Mouse (Mus musculus) hematopoietic stem cell, adult 5-6 weeks (primary cell): ENCODE measurements around the gene Anapc5. TPM values are rescaled to one million over a fixed set of nuclear protein-coding genes. Genes with fewer than 3 reads are reported as not detected.

ENCODE experiments used
- ATAC-seq, 2 experiments: fragments of 125-278 bp in 1 of 2; replicated peaks in 1 of 2; 2 replicates each; pipeline ENCODE4 v1.8.0; 2016 to 2017; ENCODE audit warnings: inconsistent platforms in 2 of 2, mild to moderate bottlenecking in 2 of 2, moderate number of reproducible peaks in 2 of 2, low read depth in 1 of 2, moderate TSS enrichment in 1 of 2; ENCODE audit not compliant: low FRiP score in 2 of 2, poor library complexity in 2 of 2, severe bottlenecking in 2 of 2, insufficient read depth in 1 of 2, low TSS enrichment in 1 of 2
- total RNA-seq: library from RNA; stranded (forward); fragments of 172-1452, 232-1000 nt; gene quantifications from 2 replicates; pipeline ENCODE4 v1.2.3, GENCODE M21; 2017

Gene Anapc5
- total RNA-seq, 1 experiment from 2014 or later, result 311 TPM

DNA sequence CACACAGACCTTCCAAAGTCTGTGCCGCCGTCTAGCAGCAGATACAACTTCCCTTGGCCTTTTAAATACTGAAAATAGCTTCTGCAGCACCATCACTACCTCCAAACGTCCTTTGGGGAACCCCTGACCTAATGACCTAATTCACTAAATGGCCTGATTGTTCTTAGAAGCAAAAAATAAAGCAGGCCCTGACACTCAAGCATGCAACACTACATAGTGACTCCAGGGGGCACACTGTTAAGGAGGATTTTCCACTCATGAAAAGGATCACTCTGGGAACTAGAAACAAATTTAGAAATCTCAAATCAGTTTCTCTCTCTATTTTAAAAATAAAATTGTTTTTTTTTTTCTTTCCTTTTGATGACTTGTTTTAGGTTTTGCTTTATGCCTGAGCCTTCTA is 15.6 kb downstream of the Anapc5 start:
- ATAC-seq, result no peak

DNA sequence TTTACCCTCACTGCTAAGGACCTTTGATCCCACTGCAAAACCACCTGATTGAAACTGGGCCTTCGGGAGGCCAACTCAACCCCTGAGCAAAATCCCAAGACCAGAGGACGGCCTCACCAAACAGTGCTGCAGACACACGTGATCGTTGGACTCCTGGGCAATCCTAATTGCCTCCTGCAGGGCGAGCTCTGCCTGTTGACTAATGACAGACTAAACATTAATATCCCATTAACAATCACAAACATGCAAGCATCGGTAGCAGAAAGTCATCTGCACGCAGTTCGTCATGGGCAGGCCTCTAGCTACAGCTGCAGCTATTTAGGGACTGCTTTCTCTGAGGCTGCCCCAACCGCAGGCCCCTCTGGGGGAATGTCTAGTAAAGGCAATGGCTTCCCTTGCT is 18.4 kb downstream of the Anapc5 start:
- ATAC-seq, result no peak

DNA sequence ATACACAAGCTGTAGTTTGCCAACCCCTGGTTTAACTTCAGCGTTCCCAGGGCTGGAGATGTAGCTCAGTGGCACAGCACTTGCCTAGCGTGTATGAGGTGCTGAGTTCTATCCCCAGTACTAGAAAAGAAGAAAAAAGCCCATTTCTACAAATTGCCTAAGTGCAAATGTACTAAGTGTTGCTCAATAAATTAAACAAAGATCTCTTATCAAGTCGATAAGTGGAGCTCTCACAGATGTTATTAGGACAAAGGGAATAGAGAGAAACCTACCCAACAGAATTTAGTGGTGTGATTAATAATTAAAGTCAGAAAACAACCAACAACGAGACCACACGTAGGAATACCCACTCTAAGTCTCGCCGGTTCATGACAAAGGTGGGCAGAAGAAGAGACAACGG is 19.5 kb downstream of the Anapc5 start:
- no peak for ATAC-seq

DNA sequence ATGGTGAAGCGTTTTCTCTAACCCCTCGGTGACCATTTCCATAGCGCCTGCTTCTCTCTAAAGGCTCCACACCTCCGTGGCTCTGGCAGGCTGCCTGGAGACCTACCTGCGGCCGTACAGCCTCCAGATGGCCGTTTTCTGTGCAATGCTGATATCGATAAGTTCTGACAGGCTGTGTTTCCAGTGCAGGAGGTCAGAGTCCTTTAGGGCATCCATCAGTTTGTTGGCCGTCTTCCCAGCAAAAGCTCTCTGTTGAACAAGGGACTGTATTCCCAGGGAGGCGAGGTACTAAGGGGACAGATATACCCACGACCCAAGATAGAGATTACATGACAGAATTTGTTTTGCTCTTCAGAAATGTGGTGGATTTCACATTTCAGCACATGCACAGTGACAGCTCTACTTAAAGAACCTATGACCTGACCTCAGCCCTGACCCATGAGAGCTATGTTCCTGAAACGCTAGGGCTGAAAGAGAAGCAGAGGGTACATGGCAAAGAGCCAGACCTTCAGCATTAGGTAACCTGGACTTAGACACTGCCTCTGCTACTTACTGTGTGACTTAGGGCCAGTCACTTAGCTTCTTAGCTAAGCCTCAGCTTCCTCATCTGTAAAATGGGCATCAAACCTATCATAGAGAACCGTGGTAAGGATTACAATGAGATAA is 20.7 kb downstream of the Anapc5 start:
- ATAC-seq, result no peak

DNA sequence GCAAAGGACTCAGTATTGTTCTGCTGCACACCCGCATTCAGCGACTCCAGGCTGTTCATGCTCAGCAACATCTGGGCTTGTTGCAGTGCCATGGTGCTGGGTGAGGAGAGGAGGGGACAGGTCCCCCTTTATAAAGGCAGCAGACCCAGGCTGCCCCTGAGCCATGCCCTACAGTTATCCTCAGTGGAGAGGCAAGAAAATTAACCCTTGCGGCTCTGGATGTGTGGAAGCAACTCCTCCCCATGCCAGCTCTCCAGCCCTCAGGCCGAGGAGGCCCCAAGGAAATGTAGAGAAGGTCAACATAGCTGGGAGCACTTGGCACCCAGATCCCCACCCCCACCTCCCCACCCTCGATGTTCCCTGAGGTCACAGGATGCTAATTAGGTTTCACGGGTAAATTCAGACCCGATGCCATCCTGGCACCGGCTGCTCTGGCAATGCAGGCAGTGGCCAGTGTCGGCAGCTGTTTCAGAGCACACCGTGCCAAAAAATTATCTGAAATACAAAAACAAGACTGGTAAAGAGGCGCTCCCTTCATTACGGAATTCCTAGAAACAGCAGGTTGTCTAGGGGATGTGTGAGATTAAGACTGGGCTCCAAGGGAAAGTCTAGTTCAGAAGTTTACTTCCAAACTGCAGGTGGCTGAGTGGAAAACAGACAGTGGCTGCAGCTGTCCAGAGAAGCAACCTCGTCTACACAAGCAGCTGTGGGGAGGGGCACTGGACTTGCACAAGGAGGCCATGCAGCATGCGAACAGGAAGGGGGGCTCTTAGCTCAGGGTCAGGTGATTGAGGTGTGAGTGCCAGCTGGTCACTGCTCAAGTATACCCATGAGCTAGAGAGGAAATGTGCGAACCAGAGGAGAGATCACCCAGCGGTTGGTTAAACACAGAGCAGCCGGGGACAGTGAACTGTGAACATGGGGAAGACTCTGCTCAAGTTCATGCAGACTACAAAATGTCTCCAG is 21.5 kb downstream of the Anapc5 start:
- ATAC-seq, result no peak

DNA sequence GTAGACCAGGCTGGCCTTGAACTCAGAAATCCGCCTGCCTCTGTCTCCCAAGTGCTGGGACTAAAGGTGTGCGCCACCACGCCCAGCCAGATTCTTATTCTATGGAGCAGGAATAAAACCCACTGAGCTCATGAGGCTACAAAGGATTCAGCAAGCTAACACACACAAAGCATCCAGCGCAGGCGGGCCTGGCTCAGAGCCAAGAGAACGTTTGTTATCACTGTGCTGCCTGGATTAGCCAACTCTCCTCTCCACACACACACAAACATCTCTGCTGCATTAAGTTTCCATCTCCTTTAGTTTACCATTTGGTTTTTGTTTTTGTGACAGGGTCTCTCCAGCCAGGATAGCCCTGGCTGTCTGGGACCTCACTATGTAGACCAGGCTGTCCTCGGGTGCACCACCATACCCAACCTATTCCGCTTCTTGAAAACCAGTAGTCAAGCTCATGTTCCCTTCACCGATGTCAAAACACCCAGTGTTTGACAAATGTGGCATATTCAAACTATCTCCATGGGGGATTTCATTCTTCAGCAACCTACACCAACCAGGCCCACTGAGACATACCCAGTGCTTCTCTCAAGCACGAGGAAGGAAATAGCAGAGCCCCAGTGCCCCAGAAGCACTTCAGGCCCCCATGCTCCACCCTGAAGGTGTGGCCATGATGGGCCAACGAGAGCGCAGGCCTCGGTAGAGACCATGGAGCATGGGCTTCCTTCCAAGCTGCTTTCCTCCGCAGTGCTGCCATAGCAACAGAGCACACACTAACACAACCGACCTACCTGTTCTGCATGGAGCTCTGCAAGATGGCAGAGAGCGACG is 22.4 kb downstream of the Anapc5 start:
- ATAC-seq, result peak; percentile 75 to 88

DNA sequence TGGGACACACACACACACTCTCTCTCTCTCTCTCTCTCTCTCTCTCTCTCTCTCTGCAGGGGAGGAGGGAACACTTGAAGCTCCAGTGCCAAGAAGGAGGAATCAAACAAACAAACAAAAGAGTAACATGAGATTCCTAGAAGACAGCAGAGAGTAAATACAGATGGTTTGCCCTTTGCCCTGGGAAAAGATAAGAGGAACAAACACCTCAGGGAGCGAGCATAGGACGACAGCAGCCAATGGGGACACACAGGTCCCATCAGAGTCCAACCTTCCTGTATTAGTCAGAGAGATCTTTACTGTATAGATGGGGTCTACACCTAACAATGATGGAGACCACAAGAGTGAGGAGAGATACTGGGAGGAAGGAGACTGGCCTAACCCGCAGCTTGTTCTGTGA is 23.3 kb downstream of the Anapc5 start:
- ATAC-seq, result no peak

DNA sequence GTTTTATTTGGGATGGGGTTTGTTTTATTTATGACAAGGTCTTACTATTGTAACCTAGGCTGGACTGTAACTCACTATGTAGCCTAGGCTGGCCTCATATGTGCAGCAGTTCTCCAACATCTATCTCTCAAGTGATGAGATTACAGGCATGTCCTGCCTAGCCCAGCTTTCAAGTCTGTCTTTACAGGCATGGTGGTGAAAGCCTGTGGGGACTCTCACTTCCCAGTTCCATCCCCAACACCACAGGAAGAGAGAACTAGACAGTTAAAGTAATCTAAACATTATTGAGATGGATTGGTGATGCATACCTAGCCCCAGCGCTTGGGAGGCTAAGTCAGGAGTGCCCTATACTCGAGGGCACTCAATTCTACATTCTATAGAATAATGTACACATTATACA is 32.4 kb downstream of the Anapc5 start:
- no peak for ATAC-seq

DNA sequence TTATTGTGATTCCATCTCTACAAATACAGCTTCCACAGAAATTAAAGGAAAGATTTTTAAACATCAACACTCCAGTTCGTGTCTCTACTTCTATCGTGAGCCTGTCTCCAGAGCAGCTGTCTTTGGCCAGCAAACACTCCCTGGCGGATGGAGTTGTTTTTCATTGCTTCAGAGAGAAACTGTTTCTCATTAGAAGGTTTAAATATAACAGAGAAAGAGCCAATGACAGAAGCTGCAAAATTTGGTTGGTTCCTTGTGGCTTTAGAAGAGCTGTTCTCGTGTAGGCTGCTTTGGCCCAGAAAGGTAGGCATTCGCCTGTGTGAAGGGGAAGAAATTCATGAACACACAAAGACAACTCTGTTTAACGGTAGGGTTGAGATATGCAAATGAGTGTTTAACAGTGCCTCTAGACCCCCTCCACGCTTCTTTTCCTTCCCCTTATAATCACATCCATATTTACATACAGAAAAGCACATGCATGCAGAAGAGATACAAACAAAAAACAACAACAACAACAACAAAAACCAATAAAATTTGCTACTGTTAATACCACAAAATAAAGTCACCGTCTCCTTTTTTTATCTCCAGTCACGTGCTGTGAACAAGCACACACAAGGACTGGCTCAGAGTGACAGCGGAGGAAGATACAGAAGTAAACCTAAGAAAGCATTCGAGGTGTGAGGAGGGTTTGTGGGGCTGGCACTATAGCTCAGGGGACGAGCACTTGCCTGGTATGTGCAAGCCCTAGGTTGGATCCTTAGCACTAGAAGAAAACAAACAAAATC is 34.9 kb downstream of the Anapc5 start:
- ATAC-seq, result no peak

DNA sequence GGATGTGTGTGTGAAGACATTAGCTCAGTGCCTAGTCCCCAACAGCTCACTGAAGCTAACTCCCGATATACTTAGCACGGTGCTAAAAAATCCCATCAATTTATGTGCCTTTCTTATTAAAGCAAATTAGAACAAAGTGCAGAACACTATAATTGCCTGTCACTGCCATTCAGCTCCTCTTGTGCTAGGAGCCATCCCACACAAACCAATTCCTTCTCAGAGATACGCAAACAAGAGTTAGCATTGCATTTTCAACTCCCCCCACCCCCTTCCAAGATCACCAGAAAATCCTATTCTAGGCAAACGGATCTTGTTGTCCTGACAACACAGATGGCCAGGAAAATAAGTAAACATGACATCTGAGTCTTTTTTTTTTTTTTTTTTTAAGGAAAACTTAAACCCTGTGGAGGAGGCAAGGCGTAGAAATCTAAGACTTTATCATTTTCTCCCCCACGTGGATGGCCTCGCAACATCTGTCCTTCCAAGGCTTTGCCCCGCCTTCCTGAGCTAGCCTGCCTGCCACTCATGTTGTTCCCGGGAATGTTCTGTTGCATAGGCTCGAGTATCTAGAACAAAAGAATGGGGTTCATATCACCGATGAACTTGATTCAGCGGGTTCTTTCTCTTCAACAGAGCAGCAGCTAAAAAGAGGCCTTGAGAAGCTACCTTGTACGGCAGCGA is 37.3 kb downstream of the Anapc5 start:
- no peak for ATAC-seq

DNA sequence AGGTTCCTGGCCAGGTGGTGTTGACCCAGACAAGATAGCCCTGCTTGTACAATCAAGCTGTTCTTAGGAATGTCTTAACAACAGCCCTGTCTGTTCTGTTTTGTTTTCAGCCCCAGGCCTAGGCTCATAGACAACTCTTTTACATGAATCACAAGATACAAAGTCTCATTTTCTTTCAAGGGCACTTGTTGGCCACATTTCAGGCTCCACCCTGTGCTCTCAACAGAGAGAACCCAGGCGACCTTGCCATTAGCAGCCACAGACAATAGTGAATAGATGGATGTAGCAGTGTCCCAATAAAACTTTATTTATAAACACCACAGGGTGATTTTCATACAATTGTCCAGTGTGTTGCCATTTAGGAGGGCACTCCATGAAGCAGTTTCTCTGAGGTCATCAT is 39.1 kb downstream of the Anapc5 start:
- ATAC-seq, result no peak

DNA sequence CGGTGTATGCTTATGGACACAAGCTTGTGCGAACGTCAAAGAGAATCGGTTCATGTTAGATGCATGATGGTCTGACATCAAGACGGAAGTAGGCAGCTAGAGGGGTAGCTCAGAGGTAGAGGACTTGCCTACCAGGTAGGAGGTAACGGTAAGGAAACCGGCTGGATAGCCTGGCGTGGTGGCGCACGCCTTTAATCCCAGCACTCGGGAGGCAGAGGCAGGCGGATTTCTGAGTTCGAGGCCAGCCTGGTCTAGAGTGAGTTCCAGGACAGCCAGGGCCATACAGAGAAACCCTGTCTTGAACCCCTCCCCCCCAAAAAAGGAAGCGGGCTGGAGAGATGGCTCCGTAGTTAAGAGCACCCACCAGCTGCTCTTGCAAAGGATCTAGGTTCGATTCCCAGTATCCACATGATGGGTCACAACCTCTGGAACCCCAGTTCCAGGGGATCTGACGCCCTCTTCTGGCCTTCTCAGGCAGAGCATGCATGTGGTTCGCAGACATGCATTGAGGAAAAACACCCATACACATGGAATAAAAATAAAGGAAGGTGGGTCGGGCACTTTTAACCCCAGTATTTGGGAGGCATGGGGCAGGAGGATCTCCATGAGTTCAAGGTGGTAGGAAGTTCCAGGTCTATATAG is 40.2 kb downstream of the Anapc5 start:
- ATAC-seq, result no peak

DNA sequence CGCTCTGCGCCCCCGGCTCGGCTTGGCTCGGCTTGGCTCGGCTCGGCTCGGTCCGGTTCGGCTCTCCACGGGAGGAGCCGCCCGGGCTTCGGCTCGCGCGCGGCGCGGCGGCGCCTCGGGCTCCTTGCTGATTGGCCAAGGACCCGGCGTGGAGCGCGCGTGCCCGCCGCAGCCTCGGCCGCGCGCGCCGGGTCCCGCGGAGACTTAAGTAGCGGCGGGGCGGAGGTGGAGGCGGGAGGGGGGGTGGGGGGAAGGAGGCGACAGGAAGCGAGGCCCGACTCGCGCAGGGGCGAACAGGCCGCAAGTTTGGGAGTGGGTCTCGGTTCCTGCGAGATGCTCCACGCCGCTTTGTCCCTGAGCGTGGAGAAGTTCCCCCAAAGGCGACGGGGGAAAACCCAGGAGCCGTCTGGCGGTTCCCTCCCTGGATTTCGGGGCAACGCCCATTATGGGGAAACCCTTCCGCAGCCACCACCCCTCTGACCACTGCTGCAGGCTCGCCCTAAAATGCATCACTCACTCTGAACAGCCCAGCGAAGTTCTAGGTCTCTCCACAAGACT is 41.8 kb downstream of the Anapc5 start, which contains the start of gene Camkk2:
Camkk2 (minus strand) TSS at position 133 of the 558 bp plus-strand sequence.
- ATAC-seq, result peak; percentile 65 to 80

DNA sequence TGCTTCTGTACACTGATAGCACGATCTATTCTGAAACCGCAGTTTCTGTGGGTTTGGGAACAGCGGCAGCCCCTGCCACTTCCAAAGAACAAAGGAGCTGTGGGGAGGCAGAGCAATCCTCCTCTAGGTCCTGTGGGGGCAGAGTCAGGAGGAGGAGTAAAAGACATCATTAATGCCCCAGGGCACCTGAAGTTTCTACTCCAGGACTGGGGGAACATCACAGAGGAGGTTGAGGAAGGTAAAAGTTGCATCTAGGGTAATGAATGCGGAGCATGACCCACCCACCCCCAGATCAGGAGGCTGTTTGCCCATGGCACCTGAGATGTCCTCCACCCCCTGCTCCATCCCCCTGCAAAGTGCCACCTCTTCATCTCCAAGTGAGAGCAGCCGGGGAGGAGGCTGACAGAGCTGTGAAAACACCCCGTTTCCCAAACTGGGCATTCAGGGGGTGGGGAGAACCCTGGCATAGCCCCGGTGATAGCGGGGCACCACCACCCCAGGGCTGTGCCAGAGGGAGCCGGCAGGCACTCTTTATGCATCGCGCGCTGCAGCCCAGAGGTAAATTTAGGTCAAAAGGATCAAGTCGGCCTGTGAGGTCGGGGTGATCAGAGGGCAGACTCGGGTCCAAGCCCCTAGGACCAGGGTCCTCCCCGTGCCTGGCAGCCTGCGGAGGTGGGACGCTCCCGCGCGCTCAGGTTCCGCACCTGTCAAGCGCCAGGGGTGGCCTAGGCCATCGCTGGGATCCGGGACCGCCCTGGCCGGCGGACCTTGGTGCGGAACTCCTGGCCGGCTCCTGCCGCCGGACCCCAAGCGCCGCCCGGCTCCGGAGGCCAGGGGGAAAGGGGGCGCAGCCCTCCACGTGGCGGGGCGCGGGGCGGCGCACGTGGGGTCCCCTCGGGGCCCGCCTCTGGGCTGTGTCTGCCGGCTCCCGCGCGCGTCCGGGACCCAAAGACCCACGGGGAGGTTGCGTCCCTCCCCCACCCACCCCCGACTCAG is 42.6 kb downstream of the Anapc5 start:
- ATAC-seq, result no peak

DNA sequence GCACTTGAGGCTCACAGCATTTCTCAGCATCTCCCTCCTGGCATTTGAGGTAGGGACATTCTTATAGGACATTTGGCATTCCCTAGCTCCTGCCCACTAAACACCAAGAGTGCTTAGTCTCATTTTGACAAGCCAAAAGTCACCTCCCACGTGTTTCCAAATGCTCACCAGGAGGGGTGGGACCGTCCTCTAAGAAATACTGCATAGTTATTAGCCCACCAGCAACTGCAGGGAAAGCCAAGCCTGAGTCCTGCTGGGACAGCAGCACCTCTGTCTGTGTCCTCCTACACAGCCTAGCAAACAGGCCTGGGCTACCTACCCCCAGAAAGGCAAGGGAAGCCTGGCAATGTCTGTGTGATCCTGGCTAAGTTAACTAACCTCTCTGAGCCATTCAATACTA is 43.8 kb downstream of the Anapc5 start:
- ATAC-seq, result no peak
